Mouse (Mus musculus): ENCODE data around the gene Elovl7. TPM values are rescaled to one million over a fixed set of nuclear protein-coding genes. Genes with fewer than 3 reads are reported as not detected.

Gene Elovl7
- polyA plus RNA-seq, 1 experiment from 2014 or later = 2.4 TPM

GRCm38 (mm10) chr13:108327047-108327446 lies 112.8 kb downstream of the Elovl7 start:
- Histone ChIP-seq H3K4me1 (no peaks in the 10 kb centered on the region), H3K9me3 (no peaks in the 10 kb centered on the region), H3K9ac (no peak overlapping the region), H3K27me3 (no peaks in the 10 kb centered on the region), H3K4me2 (replicated peaks) (no peak overlapping the region), H3K27ac (no peak overlapping the region), H3K36me3 (peaks cover 18% of the 10 kb centered on the region), H3K4me3 (no peak overlapping the region)
- 86% methylated on average over 7 of the region's 7 CpGs for WGBS
- no peak for ATAC-seq (ENCODE audit: insufficient number of reproducible peaks, insufficient read depth, low FRiP score, low TSS enrichment)

GRCm38 (mm10) chr13:108328406-108329180 lies 114.4 kb downstream of the Elovl7 start:
- WGBS = 89% methylated on average over 21 of the region's 21 CpGs
- peaks cover 18% of the 10 kb centered on the region for H3K36me3 ChIP-seq
- no peak for ATAC-seq (ENCODE audit: insufficient number of reproducible peaks, insufficient read depth, low FRiP score, low TSS enrichment)
- no peak overlapping the region for H3K27ac ChIP-seq
- no peak overlapping the region for H3K4me3 ChIP-seq
- no peaks in the 10 kb centered on the region for H3K4me1 ChIP-seq
- H3K9me3 ChIP-seq = no peaks in the 10 kb centered on the region
- no peak overlapping the region for H3K4me2 ChIP-seq (replicated peaks)
- no peak overlapping the region for H3K9ac ChIP-seq
- H3K27me3 ChIP-seq = no peaks in the 10 kb centered on the region

- no peak overlapping the region for H3K4me3 ChIP-seq
- WGBS = 62% methylated on average over 3 of the region's 3 CpGs
- H3K36me3 ChIP-seq = peaks cover 9% of the 10 kb centered on the region
- H3K27me3 ChIP-seq = no peaks in the 10 kb centered on the region
- no peak overlapping the region for H3K4me2 ChIP-seq (replicated peaks)
- H3K9ac ChIP-seq = no peak overlapping the region
- H3K27ac ChIP-seq = no peak overlapping the region
- H3K4me1 ChIP-seq = peaks cover under 1% of the 10 kb centered on the region; the same call in 1 of the 2 replicates
- ATAC-seq (ENCODE audit: insufficient number of reproducible peaks, insufficient read depth, low FRiP score, low TSS enrichment) = no peak
- H3K9me3 ChIP-seq = no peaks in the 10 kb centered on the region
Measured at GRCm38 (mm10) chr13:108329693-108330092, 115.5 kb downstream of the Elovl7 start.

Other genes starting within 250 kb of the Elovl7 start
- gene Smim15, start 170.0 kb upstream of the Elovl7 start, polyA plus RNA-seq (2016; fragmentation: Nextera tagmentation; extraction: Ambion mirVana) = 51.2 and 52.4 TPM in 2 replicates
- gene Ndufaf2, start 55.8 kb upstream of the Elovl7 start, polyA plus RNA-seq (2016; fragmentation: Nextera tagmentation; extraction: Ambion mirVana) = 92.1 and 94.0 TPM in 2 replicates
- 20.8 and 24.2 TPM in 2 replicates for gene Ercc8, start 55.7 kb upstream of the Elovl7 start, polyA plus RNA-seq (2016; fragmentation: Nextera tagmentation; extraction: Ambion mirVana)
- gene Depdc1b, start 101.9 kb downstream of the Elovl7 start, polyA plus RNA-seq (2016; fragmentation: Nextera tagmentation; extraction: Ambion mirVana) = 12.4 and 12.8 TPM in 2 replicates
- gene Pde4d, start 235.5 kb downstream of the Elovl7 start, polyA plus RNA-seq (2016; fragmentation: Nextera tagmentation; extraction: Ambion mirVana) = 20.4 and 20.5 TPM in 2 replicates

Measured in embryonic facial prominence, embryonic 12.5 days (tissue).